In genomic region chr7:19023357-19023814, GRCm38 (mm10) we compare ENCODE assay signal across 8 mouse cellular contexts. TPM values are rescaled to one million over a fixed set of nuclear protein-coding genes. Genes with fewer than 3 reads are reported as not detected.
DNase-seq lines count a peak whose midpoint lies in the region; ATAC-seq and TF ChIP-seq lines count a peak whose summit lies in the region.

TSS of gene Foxa3 (minus strand) at chr7:19023538.

- 0 out of 2 replicates have a peak within 1 kb of the TSS, but pooled peaks have one; percentile 13 for H3K4me2 ChIP-seq in embryonic facial prominence, embryonic 11.5 days (ENCODE audit: low read depth, low read length)
- peak within 1 kb of the TSS; percentile 90 for H3K4me2 ChIP-seq in heart, embryonic 12.5 days
- peak within 1 kb of the TSS; percentile 76 for H3K4me2 ChIP-seq in kidney, embryonic 14.5 days (replicated peaks; ENCODE audit: low read depth, low read length)
- H3K4me2 ChIP-seq in lung, postnatal 0 days (replicated peaks; ENCODE audit: low read depth, low read length), result peak within 1 kb of the TSS; percentile 85

- H3K4me3 ChIP-seq in embryonic facial prominence, embryonic 11.5 days (ENCODE audit: low read depth, low read length), result peak within 1 kb of the TSS; percentile 92
- H3K4me3 ChIP-seq in heart, embryonic 12.5 days, result peak within 1 kb of the TSS; percentile 90
- peak within 1 kb of the TSS; percentile 68 for H3K4me3 ChIP-seq in kidney, embryonic 14.5 days (ENCODE audit: low read length)
- H3K4me3 ChIP-seq in lung, postnatal 0 days (ENCODE audit: low read depth, low read length), result peak within 1 kb of the TSS; percentile 88

- peaks cover 29% of the 10 kb centered on the region for H3K27me3 ChIP-seq in embryonic facial prominence, embryonic 11.5 days (ENCODE audit: control insufficient read depth, insufficient read depth, low read length)
- H3K27me3 ChIP-seq in heart, embryonic 12.5 days (replicated peaks), result peaks cover 39% of the 10 kb centered on the region
- peaks cover 24% of the 10 kb centered on the region for H3K27me3 ChIP-seq in kidney, embryonic 14.5 days (ENCODE audit: control insufficient read depth, insufficient read depth, low read length)
- H3K27me3 ChIP-seq in lung, postnatal 0 days (replicated peaks; ENCODE audit: insufficient read depth, low read length), result peaks cover 15% of the 10 kb centered on the region

- peak; percentile 22 for ATAC-seq in embryonic facial prominence, embryonic 11.5 days (replicated peaks; ENCODE audit: insufficient number of reproducible peaks, low FRiP score, low TSS enrichment, low read depth)
- peak; percentile 33 for ATAC-seq in heart, embryonic 12.5 days (ENCODE audit: insufficient number of reproducible peaks, low FRiP score)
- ATAC-seq in kidney, embryonic 14.5 days (ENCODE audit: low FRiP score, low TSS enrichment), result peak; percentile 28
- peak; percentile 46 for ATAC-seq in lung, postnatal 0 days
- ATAC-seq in activated CD4-positive, CD25-positive, alpha-beta regulatory T cell, adult 4 months, result no peak

- DNase-seq in ovary, postnatal 36 days (ENCODE audit: low spot score), result peak; percentile 67
- DNase-seq in ovary, postnatal 10 days (ENCODE audit: low spot score), result no peak
- DNase-seq in embryonic facial prominence, embryonic 11.5 days (ENCODE audit: low spot score), result no peak
- DNase-seq in lung, postnatal 0 days (ENCODE audit: low spot score), result peak; percentile 61
- DNase-seq in spleen, postnatal 4 days (ENCODE audit: low spot score in 2 of 2), result peak; percentile 32 to 73

- peak; percentile 51 for TF ChIP-seq CTCF in lung, postnatal 0 days (IDR thresholded peaks at IDR 0.05)

- H3K9ac ChIP-seq in embryonic facial prominence, embryonic 11.5 days (replicated peaks; ENCODE audit: low read length), result peak within 1 kb of the TSS; percentile 93
- peak within 1 kb of the TSS; percentile 92 for H3K9ac ChIP-seq in heart, embryonic 12.5 days
- H3K9ac ChIP-seq in kidney, embryonic 14.5 days (ENCODE audit: low read depth, low read length), result peak within 1 kb of the TSS; percentile 85
- H3K9ac ChIP-seq in lung, postnatal 0 days (replicated peaks; ENCODE audit: low read depth), result peak within 1 kb of the TSS; percentile 62

- no peaks in the 10 kb centered on the region for H3K9me3 ChIP-seq in embryonic facial prominence, embryonic 11.5 days (replicated peaks; ENCODE audit: control insufficient read depth, low read length)
- no peaks in the 10 kb centered on the region for H3K9me3 ChIP-seq in heart, embryonic 12.5 days (replicated peaks)
- no peaks in the 10 kb centered on the region for H3K9me3 ChIP-seq in kidney, embryonic 14.5 days (ENCODE audit: control insufficient read depth, low read length)
- H3K9me3 ChIP-seq in lung, postnatal 0 days (ENCODE audit: low read length), result no peaks in the 10 kb centered on the region

- peak within 1 kb of the TSS; percentile 41; the same call in 1 of the 2 replicates for H3K27ac ChIP-seq in embryonic facial prominence, embryonic 11.5 days (replicated peaks; ENCODE audit: low read depth, low read length)
- peak within 1 kb of the TSS; percentile 55 for H3K27ac ChIP-seq in heart, embryonic 12.5 days (ENCODE audit: poor library complexity, severe bottlenecking)
- H3K27ac ChIP-seq in kidney, embryonic 14.5 days (ENCODE audit: low read depth, low read length), result 0 out of 2 replicates have a peak within 1 kb of the TSS, but pooled peaks have one; percentile 6
- peak within 1 kb of the TSS; percentile 57; the same call in 1 of the 2 replicates for H3K27ac ChIP-seq in lung, postnatal 0 days (ENCODE audit: low read length)

- H3K36me3 ChIP-seq in embryonic facial prominence, embryonic 11.5 days (replicated peaks; ENCODE audit: control insufficient read depth, insufficient read depth, low read depth, low read length), result no peaks in the 10 kb centered on the region
- no peaks in the 10 kb centered on the region for H3K36me3 ChIP-seq in heart, embryonic 12.5 days
- H3K36me3 ChIP-seq in kidney, embryonic 14.5 days (ENCODE audit: control insufficient read depth, insufficient read depth, low read length), result peaks cover under 1% of the 10 kb centered on the region; the same call in 1 of the 2 replicates
- H3K36me3 ChIP-seq in lung, postnatal 0 days (ENCODE audit: insufficient read depth, low read length), result no peaks in the 10 kb centered on the region

- no peak for TF ChIP-seq EP300 in lung, postnatal 0 days (IDR thresholded peaks at IDR 0.05)

- no peaks in the 10 kb centered on the region; the same call in 1 of the 2 replicates for H3K4me1 ChIP-seq in embryonic facial prominence, embryonic 11.5 days (ENCODE audit: control insufficient read depth, insufficient read depth, low read length)
- H3K4me1 ChIP-seq in heart, embryonic 12.5 days (replicated peaks), result peaks cover 22% of the 10 kb centered on the region
- peaks cover 6% of the 10 kb centered on the region; the same call in 1 of the 2 replicates for H3K4me1 ChIP-seq in kidney, embryonic 14.5 days (ENCODE audit: control insufficient read depth, insufficient read depth, low read length)
- no peaks in the 10 kb centered on the region; the same call in 1 of the 2 replicates for H3K4me1 ChIP-seq in lung, postnatal 0 days (ENCODE audit: insufficient read depth, low read depth, low read length)

- WGBS in embryonic facial prominence, embryonic 11.5 days, result 4% methylated on average over 29 of the region's 30 CpGs
- WGBS in heart, embryonic 12.5 days, result 2% methylated on average over 30 of the region's 30 CpGs
- WGBS in kidney, embryonic 14.5 days, result 3% methylated on average over 30 of the region's 30 CpGs
- 3% methylated on average over 30 of the region's 30 CpGs for WGBS in lung, postnatal 0 days

RNA-seq across cellular contexts. Expression of gene Foxa3, which starts in this region (rescaled TPM):
- not detected in 2 replicates for polyA plus RNA-seq in embryonic facial prominence, embryonic 11.5 days (2014; fragmentation: Nextera tagmentation; extraction: Ambion mirVana)
- polyA plus RNA-seq in heart, embryonic 12.5 days (2016; fragmentation: Nextera tagmentation; extraction: Ambion mirVana), result 0.37 TPM in 1 of 2 replicates, not detected in the other
- not detected in 2 replicates for polyA plus RNA-seq in kidney, embryonic 14.5 days (2014; fragmentation: Nextera tagmentation; extraction: Ambion mirVana)
- 0.49 and 0.70 TPM in 2 replicates for polyA plus RNA-seq in lung, postnatal 0 days (2015; fragmentation: Nextera tagmentation; extraction: Ambion mirVana)
- polyA plus RNA-seq in activated CD4-positive, CD25-positive, alpha-beta regulatory T cell, adult 4 months (2017; shearing (Covaris generic)), result under 1 TPM in 1 of 2 experiments, not detected in 1; 0.16 TPM

Comparison
In these comparisons a context has a peak if more than half of its experiments do, and no peak if none do; other contexts are left out.
1. DNase-seq: peak in ovary, postnatal 36 days (single experiment) and spleen, postnatal 4 days (2 of 2); none in ovary, postnatal 10 days (single experiment) and embryonic facial prominence, embryonic 11.5 days (single experiment).
2. Peak in ATAC-seq, H3K4me3 ChIP-seq, H3K27ac ChIP-seq, H3K9ac ChIP-seq and H3K4me2 ChIP-seq in embryonic facial prominence, embryonic 11.5 days; RNA of the gene not detected or under 1 TPM.
3. Peak in ATAC-seq, H3K4me3 ChIP-seq, H3K27ac ChIP-seq, H3K9ac ChIP-seq and H3K4me2 ChIP-seq in heart, embryonic 12.5 days; RNA of the gene not detected or under 1 TPM.
4. Peak in ATAC-seq, H3K4me3 ChIP-seq, H3K27ac ChIP-seq, H3K9ac ChIP-seq and H3K4me2 ChIP-seq in kidney, embryonic 14.5 days; RNA of the gene not detected or under 1 TPM.
5. Peak in DNase-seq, ATAC-seq, H3K4me3 ChIP-seq, H3K27ac ChIP-seq, H3K9ac ChIP-seq and H3K4me2 ChIP-seq in lung, postnatal 0 days; RNA of the gene not detected or under 1 TPM.
6. H3K27ac ChIP-seq: peak in every context shown above with its lines; median percentile 57 in lung, postnatal 0 days; 55 in heart, embryonic 12.5 days; 41 in embryonic facial prominence, embryonic 11.5 days; 6 in kidney, embryonic 14.5 days.
7. H3K4me2 ChIP-seq: peak in every context shown above with its lines; median percentile 90 in heart, embryonic 12.5 days; 85 in lung, postnatal 0 days; 76 in kidney, embryonic 14.5 days; 13 in embryonic facial prominence, embryonic 11.5 days.
8. Peak in every context shown above with its lines, with median percentiles within 50 percentile points of each other: H3K4me3 ChIP-seq and H3K9ac ChIP-seq.